Mouse (Mus musculus): ENCODE data around the gene D7Ertd443e.

The D7Ertd443e gene

DNA sequence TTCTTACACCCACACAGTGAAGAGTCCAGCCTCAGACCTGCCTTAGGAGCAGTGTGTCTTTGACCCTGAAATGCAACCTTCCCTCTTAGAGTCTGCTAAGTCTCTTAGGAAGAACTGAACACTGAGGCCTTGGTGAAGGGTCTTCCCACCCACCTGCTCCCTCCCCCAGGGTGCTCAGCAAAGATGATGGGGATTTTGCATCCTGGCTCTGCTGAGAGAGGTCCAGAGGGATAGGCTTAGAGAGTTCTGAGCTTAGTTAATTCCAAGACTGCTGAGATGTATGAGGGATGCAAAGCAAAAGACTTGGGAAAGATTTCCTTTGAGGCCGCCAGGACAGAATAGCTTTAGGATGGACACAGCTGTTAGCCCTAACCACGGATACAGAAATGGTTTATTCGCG is 158.4 kb downstream of the D7Ertd443e start:
- no peak for DNase-seq (ENCODE audit: low spot score)

- no peak for DNase-seq (ENCODE audit: low spot score)
These were observed 159.2 kb downstream of the D7Ertd443e start for GRCm38 (mm10) chr7:134226231-134226630.

GRCm38 (mm10) chr7:134224741-134225612 is 160.5 kb downstream of the D7Ertd443e start:
- peak; percentile 81 for DNase-seq (ENCODE audit: low spot score)

- DNase-seq (ENCODE audit: low spot score), result peak; percentile 53
These were observed 161.1 kb downstream of the D7Ertd443e start for GRCm38 (mm10) chr7:134224421-134224740.

- DNase-seq (ENCODE audit: low spot score), result peak; percentile 94
These were observed 161.9 kb downstream of the D7Ertd443e start for GRCm38 (mm10) chr7:134223444-134224161.

All from testis, postnatal 10 days (tissue).